Mouse (Mus musculus): ENCODE measurements around the gene Mto1. TPM values are rescaled to one million over a fixed set of nuclear protein-coding genes. Genes with fewer than 3 reads are reported as not detected.

Mto1 gene
- polyA plus RNA-seq, 1 experiment from 2014 or later, result 26.1 TPM

DNA sequence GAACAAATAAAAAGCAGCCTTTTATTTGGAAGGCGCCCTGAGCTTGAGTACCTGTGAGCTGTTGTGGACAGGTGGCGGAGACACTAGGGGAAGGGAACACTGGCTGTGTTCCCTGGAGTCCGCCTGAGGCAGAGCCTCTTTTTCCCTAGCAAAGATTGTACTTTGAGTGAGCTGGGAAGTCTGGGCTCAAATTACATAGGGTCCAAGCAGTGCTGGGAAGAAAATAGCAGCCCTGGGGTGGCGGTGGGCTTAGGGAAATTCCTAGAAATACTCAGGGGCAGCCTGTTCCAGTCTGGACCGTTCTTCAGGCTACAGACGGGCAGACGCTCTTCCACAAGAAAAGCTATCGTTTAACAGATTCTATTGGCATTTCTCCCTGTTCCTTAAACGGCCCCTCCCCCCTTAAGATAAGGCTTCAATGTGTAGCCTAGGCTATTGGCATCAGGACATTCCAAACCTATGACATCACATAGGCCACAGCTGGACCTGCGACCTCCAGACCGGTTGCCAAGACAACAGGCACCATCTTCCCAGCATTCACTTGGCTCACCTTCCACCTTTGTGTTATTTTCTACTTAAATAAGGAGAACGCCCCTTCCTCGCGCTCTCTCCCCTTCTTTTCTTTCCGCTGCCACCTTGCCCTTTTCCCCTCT, 72.2 kb downstream of the Mto1 start:
- Histone ChIP-seq H3K4me3 (ENCODE audit: low read depth, low read length) (peak overlapping the region; percentile 55), H3K27me3 (ENCODE audit: control insufficient read depth, insufficient read depth, low read length) (no peaks in the 10 kb centered on the region), H3K27ac (ENCODE audit: low read depth, low read length) (peak overlapping the region; percentile 68), H3K36me3 (ENCODE audit: control insufficient read depth, insufficient read depth, low read length) (no peaks in the 10 kb centered on the region), H3K9ac (ENCODE audit: low read depth, low read length) (peak overlapping the region; percentile 48), H3K4me2 (replicated peaks; ENCODE audit: low read depth, low read length) (peak overlapping the region; percentile 56), H3K4me1 (replicated peaks; ENCODE audit: control insufficient read depth, insufficient read depth, low read length) (no peaks in the 10 kb centered on the region), H3K9me3 (ENCODE audit: control insufficient read depth, low read length) (no peaks in the 10 kb centered on the region)
- WGBS, result 2% methylated on average over 15 of the region's 15 CpGs
- ATAC-seq (ENCODE audit: low FRiP score) (peak; percentile 94), DNase-seq (ENCODE audit: low spot score) (peak; percentile 91)

DNA sequence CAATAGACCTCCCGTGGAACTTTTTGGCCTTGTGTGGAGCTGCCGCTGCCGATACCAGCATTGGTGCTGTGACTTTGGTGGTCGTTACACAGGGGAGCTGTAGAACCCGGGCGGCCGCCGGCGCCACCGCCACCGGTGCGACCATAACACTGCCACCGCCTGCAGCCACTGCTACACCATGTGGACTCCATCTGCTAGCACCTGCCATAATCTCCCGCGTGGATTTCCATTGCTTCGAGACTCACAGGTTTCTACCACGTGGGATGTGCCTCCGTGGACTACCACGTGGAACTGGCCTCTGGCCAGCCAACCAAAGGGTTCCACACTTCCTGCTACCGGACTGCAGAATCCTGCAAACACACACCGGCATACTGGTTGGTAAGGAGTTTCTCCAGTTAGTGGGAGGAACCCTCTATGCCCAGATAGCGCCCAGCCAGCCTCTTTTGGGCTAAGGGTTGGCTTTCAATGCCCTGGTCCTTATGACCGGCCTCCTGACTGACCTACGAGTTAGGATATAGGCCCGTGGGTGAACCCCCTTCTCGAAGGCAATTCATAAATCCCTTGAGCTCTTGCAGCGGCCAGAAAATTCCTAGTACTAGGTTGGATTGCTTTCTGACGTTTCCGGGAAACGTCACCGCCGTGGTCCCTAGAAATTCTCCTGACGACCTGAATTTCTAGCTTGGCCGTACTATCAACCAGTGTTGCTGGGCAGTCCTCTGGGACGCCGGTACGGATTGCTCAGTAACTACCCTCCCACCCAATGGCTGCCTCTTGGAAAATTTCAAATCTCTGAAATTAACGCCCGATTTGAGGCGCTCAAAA, 73.0 kb downstream of the Mto1 start:
- Histone ChIP-seq H3K27ac (ENCODE audit: low read depth, low read length) (peak overlapping the region; percentile 68), H3K4me1 (replicated peaks; ENCODE audit: control insufficient read depth, insufficient read depth, low read length) (no peaks in the 10 kb centered on the region), H3K27me3 (ENCODE audit: control insufficient read depth, insufficient read depth, low read length) (no peaks in the 10 kb centered on the region), H3K9me3 (ENCODE audit: control insufficient read depth, low read length) (no peaks in the 10 kb centered on the region), H3K36me3 (ENCODE audit: control insufficient read depth, insufficient read depth, low read length) (no peaks in the 10 kb centered on the region), H3K4me3 (ENCODE audit: low read depth, low read length) (peak overlapping the region; percentile 55), H3K4me2 (replicated peaks; ENCODE audit: low read depth, low read length) (peak overlapping the region; percentile 56), H3K9ac (ENCODE audit: low read depth, low read length) (peak overlapping the region; percentile 48)
- 2% methylated on average over 40 of the region's 40 CpGs for WGBS
- peak; percentile 69 for ATAC-seq (ENCODE audit: low FRiP score)
- peak; percentile 72 for DNase-seq (ENCODE audit: low spot score)

DNA sequence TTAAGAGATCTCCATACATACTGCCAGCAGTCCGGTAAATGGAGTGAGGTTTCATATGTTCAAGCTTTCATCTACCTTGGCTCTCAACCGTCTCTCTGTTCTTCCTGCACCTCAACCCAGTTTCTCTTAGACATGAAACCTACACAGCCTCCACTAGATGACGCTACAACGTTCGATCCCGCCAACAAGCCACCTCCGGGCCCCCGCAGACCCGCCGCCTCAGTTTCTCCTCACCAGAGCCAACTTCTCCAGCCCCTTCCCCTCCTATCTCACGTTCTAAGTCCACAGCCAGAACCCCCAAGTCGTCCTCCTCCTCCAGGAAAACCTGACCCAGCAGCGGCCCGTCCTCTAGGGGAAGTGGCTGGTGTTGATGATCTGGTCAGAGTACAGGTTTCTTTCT, 73.7 kb downstream of the Mto1 start:
- Histone ChIP-seq H3K4me2 (replicated peaks; ENCODE audit: low read depth, low read length) (peak overlapping the region; percentile 56), H3K27me3 (ENCODE audit: control insufficient read depth, insufficient read depth, low read length) (no peaks in the 10 kb centered on the region), H3K4me1 (replicated peaks; ENCODE audit: control insufficient read depth, insufficient read depth, low read length) (no peaks in the 10 kb centered on the region), H3K4me3 (ENCODE audit: low read depth, low read length) (peak overlapping the region; percentile 55), H3K36me3 (ENCODE audit: control insufficient read depth, insufficient read depth, low read length) (no peaks in the 10 kb centered on the region), H3K9ac (ENCODE audit: low read depth, low read length) (peak overlapping the region; percentile 48), H3K9me3 (ENCODE audit: control insufficient read depth, low read length) (no peaks in the 10 kb centered on the region), H3K27ac (ENCODE audit: low read depth, low read length) (peak overlapping the region; percentile 68; the same call in 1 of the 2 replicates)
- ATAC-seq (ENCODE audit: low FRiP score) (no peak), DNase-seq (ENCODE audit: low spot score) (peak; percentile 53)
- 32% methylated on average over 14 of the region's 14 CpGs for WGBS

Other genes with a start within 250 kb of the Mto1 start
- gene Gsta1, start 217.6 kb upstream of the Mto1 start, polyA plus RNA-seq (2014; fragmentation: Nextera tagmentation; extraction: Ambion mirVana), result not detected in 2 replicates
- gene Gm3776, start 191.1 kb upstream of the Mto1 start, polyA plus RNA-seq (2014; fragmentation: Nextera tagmentation; extraction: Ambion mirVana), result not detected in 2 replicates
- gene Gm10639, start 158.3 kb upstream of the Mto1 start, polyA plus RNA-seq (2014; fragmentation: Nextera tagmentation; extraction: Ambion mirVana), result not detected in 2 replicates
- not detected in 2 replicates for gene Omt2a, start 133.4 kb upstream of the Mto1 start, polyA plus RNA-seq (2014; fragmentation: Nextera tagmentation; extraction: Ambion mirVana)
- not detected in 2 replicates for gene Omt2b, start 120.6 kb upstream of the Mto1 start, polyA plus RNA-seq (2014; fragmentation: Nextera tagmentation; extraction: Ambion mirVana)
- gene Gsta2, start 92.4 kb upstream of the Mto1 start, polyA plus RNA-seq (2014; fragmentation: Nextera tagmentation; extraction: Ambion mirVana), result not detected in 2 replicates
- gene Dppa5a, start 80.0 kb upstream of the Mto1 start, polyA plus RNA-seq (2014; fragmentation: Nextera tagmentation; extraction: Ambion mirVana), result 0.35 and 0.79 TPM in 2 replicates
- gene Ooep, start 69.5 kb upstream of the Mto1 start, polyA plus RNA-seq (2014; fragmentation: Nextera tagmentation; extraction: Ambion mirVana), result 2.9 and 3.3 TPM in 2 replicates
- gene Ddx43, start 52.4 kb upstream of the Mto1 start, polyA plus RNA-seq (2014; fragmentation: Nextera tagmentation; extraction: Ambion mirVana), result 0.14 and 0.40 TPM in 2 replicates
- gene Cgas, start 5.0 kb upstream of the Mto1 start, polyA plus RNA-seq (2014; fragmentation: Nextera tagmentation; extraction: Ambion mirVana), result 0.35 and 0.79 TPM in 2 replicates
- 0.28 and 0.48 TPM in 2 replicates for gene Gm17324, start 578 bp downstream of the Mto1 start, polyA plus RNA-seq (2014; fragmentation: Nextera tagmentation; extraction: Ambion mirVana)
- 4,691 and 4,742 TPM in 2 replicates for gene Eef1a1, start 40.9 kb downstream of the Mto1 start, polyA plus RNA-seq (2014; fragmentation: Nextera tagmentation; extraction: Ambion mirVana)
- gene Slc17a5, start 139.8 kb downstream of the Mto1 start, polyA plus RNA-seq (2014; fragmentation: Nextera tagmentation; extraction: Ambion mirVana), result 10.7 and 12.8 TPM in 2 replicates
- 4.0 and 5.7 TPM in 2 replicates for gene Cd109, start 167.3 kb downstream of the Mto1 start, polyA plus RNA-seq (2014; fragmentation: Nextera tagmentation; extraction: Ambion mirVana)